Mouse (Mus musculus) cerebellum, adult 2 months (tissue): ENCODE measurements around the gene Fbxo41. TPM values are rescaled to one million over a fixed set of nuclear protein-coding genes. Genes with fewer than 3 reads are reported as not detected.

Experiments used
- DNase-seq, 2 experiments: peaks; one replicate each; pipeline ENCODE4 v3.0.0; 2021
- H3K27ac ChIP-seq: fragments of 200-500 bp; 2 replicates; pipeline ENCODE4 v1.5.1; 2012; ENCODE audit warnings: low read length, control low read depth, inconsistent platforms; ENCODE audit not compliant: insufficient read depth
- H3K27me3 ChIP-seq: fragments of 200-500 bp; 2 replicates; pipeline ENCODE4 v1.6.1; 2012; ENCODE audit warnings: inconsistent platforms, mild to moderate bottlenecking, low read length, moderate library complexity; ENCODE audit not compliant: control insufficient read depth, insufficient read depth
- H3K4me1 ChIP-seq: fragments of 200-500 bp; 2 replicates; pipeline ENCODE4 v1.6.1; 2011; ENCODE audit warnings: low read length; ENCODE audit not compliant: control insufficient read depth, insufficient read depth
- H3K4me3 ChIP-seq: fragments of 200-500 bp; replicated peaks from 2 replicates; pipeline ENCODE3; 2011; ENCODE audit warnings: mild to moderate bottlenecking, low read depth, low read length, control low read depth; ENCODE audit not compliant: insufficient read depth
- CTCF ChIP-seq: fragments of 200-500 bp; IDR thresholded peaks from 2 replicates; pipeline ENCODE4 v1.5.1; 2011; ENCODE audit warnings: low read depth, mild to moderate bottlenecking, control low read depth, low read length, moderate library complexity, borderline replicate concordance; ENCODE audit not compliant: insufficient read depth
- POLR2A ChIP-seq: fragments of 200-500 bp; IDR thresholded peaks from 2 replicates; pipeline ENCODE4 v1.6.1; 2011; ENCODE audit warnings: low read length, control low read depth, borderline replicate concordance; ENCODE audit not compliant: insufficient read depth
- WGBS: fragments of 180-500 bp; shearing (Covaris S2); methylation state at CpG from one replicate; pipeline ENCODE4 v1.1.7; 2018; 5-methylcytosine and 5-hydroxymethylcytosine counted together
- polyA plus RNA-seq: library from polyadenylated mRNA; depleted of rRNA; stranded (reverse); fragments of >200 nt; gene quantifications from 2 replicates; pipeline ENCODE4 v1.2.3, GENCODE M21; 2012

Gene Fbxo41
- polyA plus RNA-seq, 1 experiment = 32.9 TPM

DNA sequence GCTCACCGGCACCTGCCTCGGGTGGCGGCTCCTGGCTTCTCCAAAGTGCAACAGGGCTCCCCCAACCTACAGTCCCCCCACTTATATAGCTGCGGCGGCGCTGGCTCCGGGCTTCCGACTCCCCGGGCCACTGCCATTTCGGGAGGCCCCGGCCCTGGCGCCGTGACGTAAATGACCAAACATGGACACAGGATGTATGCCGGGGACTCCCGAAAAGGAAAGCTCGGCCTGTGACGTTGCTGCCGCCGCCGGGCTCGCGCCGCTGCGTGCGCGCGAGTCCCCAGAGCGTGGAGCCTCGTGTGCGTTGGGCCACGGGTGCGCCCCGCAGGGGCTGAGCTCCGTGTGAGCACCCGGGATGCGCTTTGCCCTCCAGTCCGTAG, 10.7 kb upstream of the Fbxo41 start, which contains the start of gene Egr4:
Egr4 (minus strand) TSS at position 59 of the 380 bp plus-strand sequence.
- TF ChIP-seq POLR2A (peak; percentile 65; the same call in 1 of the 2 replicates), CTCF (no peak)
- DNase-seq = peak; percentile 91 to 95
- peaks cover 26% of the 10 kb centered on the region for H3K4me1 ChIP-seq
- peak within 1 kb of the TSS; percentile 55 for H3K4me3 ChIP-seq
- WGBS = under 1% methylated on average over 38 of the region's 38 CpGs
- peak within 1 kb of the TSS; percentile 31; the same call in 1 of the 2 replicates for H3K27ac ChIP-seq
- no peaks in the 10 kb centered on the region for H3K27me3 ChIP-seq

DNA sequence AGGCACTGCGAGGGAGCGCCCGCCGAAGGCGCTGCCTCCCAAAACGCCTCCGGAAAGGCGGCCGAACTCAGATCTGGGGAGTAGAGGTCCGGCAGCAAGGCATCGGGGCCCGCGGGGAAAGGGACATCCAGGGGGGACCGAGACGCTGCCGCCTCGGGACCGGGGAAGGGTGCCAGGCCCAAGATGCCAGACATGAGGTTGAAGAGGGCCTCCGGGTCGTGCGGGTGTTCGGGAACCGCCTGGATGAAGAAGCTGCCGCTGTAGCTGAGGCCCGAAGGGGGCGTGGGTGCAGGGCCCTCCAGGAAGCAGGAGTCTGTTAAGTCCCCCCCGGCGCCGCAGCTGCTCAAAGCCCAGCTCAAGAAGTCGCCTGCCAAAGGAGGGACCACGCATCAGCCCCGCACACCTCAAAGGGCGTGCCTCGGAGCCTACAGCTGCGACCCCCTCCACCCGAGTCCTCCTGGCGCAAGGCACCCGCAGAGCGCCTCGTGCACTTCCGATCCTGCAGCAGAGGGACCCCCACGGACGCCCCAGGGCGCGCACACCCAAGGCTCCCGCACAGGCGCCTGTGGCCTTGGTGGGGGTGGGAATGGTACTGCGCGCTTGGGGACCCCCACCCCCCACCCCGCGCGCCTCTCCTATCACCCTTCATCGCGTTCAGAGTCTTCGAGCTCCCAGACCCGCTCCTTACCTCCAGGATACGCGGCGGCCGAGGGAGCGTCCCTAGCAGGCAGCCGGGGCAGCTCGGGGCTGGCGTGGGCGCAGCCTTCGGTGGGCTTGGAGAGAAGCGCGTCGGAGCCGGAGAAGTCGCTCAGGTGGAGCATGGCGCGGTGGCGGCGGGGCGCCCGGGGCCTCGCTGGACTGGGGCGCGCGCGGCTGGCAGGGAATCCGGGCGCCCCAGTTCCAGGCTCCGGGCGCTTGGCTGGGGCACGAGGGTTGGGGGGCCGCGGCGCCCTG, 10.1 kb upstream of the Fbxo41 start:
- peak in 1 of 2 experiments; percentile 59 for DNase-seq
- no peaks in the 10 kb centered on the region for H3K27me3 ChIP-seq
- H3K4me3 ChIP-seq = peak overlapping the region; percentile 55
- H3K4me1 ChIP-seq = peaks cover 19% of the 10 kb centered on the region
- WGBS = 2% methylated on average over 80 of the region's 90 CpGs
- H3K27ac ChIP-seq = peak overlapping the region; percentile 31; the same call in 1 of the 2 replicates
- TF ChIP-seq POLR2A = no peak
- no peak for TF ChIP-seq CTCF

DNA sequence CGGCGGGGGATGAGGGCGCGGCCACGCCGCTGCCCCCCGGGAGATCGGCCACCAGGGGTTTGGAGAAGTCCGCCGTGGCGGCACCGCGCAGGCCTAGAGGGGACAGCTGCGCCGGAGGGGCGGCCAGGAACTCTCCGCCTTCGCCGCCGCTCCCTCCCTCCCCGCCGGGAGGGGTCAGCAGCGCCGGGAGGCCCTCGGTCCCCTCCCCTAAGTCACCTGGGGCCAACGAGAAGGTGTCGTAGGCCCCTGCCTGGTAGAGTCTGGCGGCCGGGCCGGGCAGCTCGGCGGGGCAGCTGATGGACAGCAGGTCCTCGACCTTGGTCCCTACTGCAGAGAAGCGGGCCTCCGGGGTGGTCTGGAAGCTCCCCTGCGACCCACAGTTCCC, 9.3 kb upstream of the Fbxo41 start:
- 6% methylated on average over 36 of the region's 36 CpGs for WGBS
- DNase-seq = peak in 1 of 2 experiments; percentile 45
- Histone ChIP-seq H3K27ac (no peak overlapping the region), H3K4me3 (peak overlapping the region; percentile 55), H3K27me3 (no peaks in the 10 kb centered on the region), H3K4me1 (peaks cover 15% of the 10 kb centered on the region; the same call in 1 of the 2 replicates)
- TF ChIP-seq CTCF (no peak), POLR2A (no peak)

DNA sequence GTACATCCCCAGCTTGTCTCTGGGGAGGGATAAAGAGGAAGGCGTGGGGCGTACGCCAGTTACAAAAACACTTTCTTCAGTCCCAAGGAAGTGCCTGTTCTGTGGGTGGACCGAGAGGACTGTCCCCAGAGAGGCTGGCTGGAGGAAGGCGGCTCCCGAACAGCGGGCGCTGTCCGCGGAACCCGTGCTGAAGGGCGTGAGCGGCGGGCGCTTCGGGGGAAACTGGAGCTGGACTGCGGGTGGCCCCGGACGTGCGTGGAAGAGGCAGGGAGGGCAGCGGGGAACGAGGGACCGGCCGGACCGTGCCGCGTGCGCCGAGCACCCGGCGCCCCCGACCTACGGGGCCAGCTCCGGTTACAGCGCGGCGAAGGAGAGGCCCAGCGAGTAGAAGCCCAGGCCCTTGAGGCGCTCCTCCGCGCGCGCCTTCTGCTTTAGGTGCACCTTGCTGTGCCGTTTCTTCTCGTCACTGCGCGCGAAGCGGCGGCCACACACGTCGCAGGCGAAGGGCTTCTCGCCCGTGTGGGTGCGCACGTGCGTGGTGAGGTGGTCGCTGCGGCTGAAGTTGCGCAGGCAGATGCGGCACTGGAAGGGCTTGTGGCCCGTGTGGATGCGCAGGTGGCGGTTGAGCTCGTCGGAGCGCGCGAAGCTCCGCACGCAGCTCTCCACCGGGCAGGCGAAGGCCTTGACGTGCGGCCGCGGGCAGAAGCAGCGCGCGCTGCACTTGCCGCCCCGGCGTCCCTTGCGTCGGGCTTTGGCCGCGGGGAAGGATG, 8.7 kb upstream of the Fbxo41 start:
- TF ChIP-seq POLR2A = no peak
- no peak for TF ChIP-seq CTCF
- no peaks in the 10 kb centered on the region for H3K27me3 ChIP-seq
- H3K27ac ChIP-seq = no peak overlapping the region

DNA sequence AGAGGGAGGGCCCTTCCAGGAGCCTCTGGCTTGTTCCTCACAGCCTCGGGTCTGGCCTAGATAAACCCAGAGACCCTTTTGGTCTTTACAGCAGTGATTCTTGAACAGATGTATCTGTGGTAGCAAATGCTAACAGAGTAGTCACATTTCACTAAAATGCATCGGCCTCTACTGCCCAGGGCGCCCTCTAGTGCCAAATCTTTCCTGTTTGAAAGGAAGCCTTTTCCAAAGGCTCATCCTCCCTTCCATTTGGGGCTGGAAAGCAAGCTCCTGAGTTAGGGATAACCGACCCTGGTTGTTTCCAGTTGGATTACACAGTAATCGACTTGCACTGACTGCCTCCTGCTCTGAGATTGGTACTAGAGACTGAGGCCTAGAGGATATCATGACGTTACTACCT, 7.7 kb upstream of the Fbxo41 start:
- DNase-seq = peak; percentile 79 to 83
- no peaks in the 10 kb centered on the region for H3K27me3 ChIP-seq
- TF ChIP-seq POLR2A = no peak
- TF ChIP-seq CTCF = peak; percentile 67; the same call in 1 of the 2 replicates
- no peak overlapping the region for H3K27ac ChIP-seq
- H3K4me3 ChIP-seq = no peak overlapping the region
- 5% methylated on average over 6 of the region's 6 CpGs for WGBS
- peaks cover 4% of the 10 kb centered on the region; the same call in 1 of the 2 replicates for H3K4me1 ChIP-seq

More for the DNA sequence above, 8.7 kb upstream of the Fbxo41 start:
- peaks cover 10% of the 10 kb centered on the region; the same call in 1 of the 2 replicates for H3K4me1 ChIP-seq
- 26% methylated on average over 88 of the region's 88 CpGs for WGBS
- peak; percentile 34 to 60 for DNase-seq
- H3K4me3 ChIP-seq = peak overlapping the region; percentile 55

DNA sequence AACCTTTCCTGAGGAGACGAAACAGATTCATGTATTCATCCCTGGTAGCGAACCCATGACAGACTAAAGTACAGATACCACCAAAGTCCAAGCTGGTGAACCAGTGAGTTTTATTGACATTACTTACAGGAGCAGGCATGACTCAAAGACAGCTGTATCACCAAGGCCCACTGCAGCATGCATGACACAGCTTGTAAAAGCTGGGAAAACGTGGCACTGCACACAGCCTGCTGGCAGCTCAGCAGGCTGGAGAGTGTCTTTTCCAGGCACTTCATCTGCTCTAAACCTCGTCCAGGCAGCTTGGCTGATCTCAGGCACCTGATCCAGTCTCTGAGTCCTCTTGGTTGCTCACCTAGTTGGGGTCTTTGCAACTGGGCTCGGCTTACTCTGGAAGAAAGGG, 5.8 kb upstream of the Fbxo41 start:
- WGBS = 50% methylated on average over 5 of the region's 5 CpGs
- Histone ChIP-seq H3K27ac (no peak overlapping the region), H3K27me3 (no peaks in the 10 kb centered on the region), H3K4me1 (no peaks in the 10 kb centered on the region; the same call in 1 of the 2 replicates), H3K4me3 (no peak overlapping the region)
- no peak for TF ChIP-seq CTCF
- no peak for TF ChIP-seq POLR2A
- DNase-seq = no peak

DNA sequence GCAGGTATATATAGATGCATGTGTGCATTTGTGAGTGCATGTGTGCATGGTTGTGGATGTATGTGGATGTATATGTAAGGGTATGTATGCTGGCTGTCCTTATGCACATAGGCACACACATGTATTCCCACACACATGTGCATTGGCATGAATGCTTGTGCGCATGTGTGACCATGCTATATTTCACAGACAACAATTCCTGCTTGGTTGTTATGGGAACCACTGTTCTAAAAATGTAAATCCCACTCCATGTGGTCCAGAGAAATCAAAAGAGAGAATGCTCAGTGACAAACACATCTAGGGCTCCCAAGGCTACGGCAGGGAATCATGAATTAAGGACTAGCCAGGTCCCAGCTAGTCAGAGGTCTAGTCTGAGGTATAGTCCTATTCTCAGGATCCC, 2.1 kb upstream of the Fbxo41 start:
- H3K27me3 ChIP-seq = no peaks in the 10 kb centered on the region
- no peak overlapping the region for H3K4me3 ChIP-seq
- DNase-seq = no peak
- TF ChIP-seq CTCF (no peak), POLR2A (no peak)
- H3K27ac ChIP-seq = no peak overlapping the region
- WGBS = 79% methylated on average over 2 of the region's 2 CpGs
- peaks cover 13% of the 10 kb centered on the region; the same call in 1 of the 2 replicates for H3K4me1 ChIP-seq
